Mouse (Mus musculus): ENCODE data around the gene Aldh1a2. TPM values are rescaled to one million over a fixed set of nuclear protein-coding genes. Genes with fewer than 3 reads are reported as not detected.

The Aldh1a2 gene
- total RNA-seq, 2 experiments from 2014 or later: 0.11 TPM; not detected in 1

DNA sequence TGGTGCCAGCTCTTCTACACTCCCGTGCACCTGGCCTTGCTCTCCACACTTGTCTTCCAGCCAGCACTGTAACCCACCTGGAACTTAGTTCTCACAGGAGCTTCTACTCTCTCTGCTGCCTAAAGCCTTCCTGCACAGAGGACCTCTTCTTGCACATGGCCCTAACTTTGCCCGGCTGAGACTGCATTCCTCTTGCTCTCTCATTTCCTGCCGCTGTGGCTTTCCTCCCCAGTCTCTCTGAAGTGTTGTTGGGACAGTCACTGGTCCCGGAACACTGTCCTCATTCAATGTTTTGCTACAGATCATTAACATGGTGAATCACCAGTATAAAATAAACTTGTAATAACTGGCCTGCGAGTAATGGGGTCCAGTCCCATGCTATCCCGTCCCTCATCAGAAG lies 73.1 kb downstream of the Aldh1a2 start:
- ATAC-seq (ENCODE audit: poor library complexity, severe bottlenecking): no peak

DNA sequence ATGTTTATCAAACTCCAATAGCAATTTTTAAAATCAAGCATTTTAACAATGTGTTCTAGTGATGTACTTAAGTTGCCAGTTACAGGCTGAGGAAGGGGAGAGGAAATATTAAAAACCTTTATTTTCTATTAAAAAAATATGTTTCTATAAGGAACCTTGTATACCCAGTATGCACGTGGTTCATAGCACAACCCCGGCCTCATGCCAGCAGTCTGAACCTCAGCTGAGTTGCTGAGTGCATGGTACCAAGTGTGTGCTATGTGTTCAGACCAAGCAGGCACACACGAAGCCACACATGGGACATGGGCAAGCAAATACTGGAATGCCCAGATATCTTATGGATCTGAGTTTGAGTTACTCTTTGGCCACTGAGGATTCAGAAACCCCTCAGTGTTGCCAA lies 74.2 kb downstream of the Aldh1a2 start:
- no peak for ATAC-seq (ENCODE audit: poor library complexity, severe bottlenecking)

DNA sequence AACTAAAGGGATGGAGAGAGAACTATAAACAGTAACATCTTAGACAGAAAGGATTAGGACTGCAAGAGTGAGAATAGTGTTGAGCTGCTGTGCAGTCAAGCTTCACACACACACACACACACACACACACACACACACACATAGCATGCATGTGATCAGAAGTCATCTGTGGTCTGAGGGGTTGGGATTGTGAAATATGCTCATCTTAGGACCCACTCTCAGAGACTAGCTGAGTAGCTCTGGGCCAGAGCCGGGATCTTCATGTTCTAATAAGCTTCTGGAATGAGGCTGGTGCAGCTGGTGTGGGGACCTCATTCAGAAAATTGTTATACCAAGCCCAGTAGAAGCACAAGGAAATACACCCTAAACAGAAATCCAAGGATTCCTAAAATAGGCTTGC lies 75.1 kb downstream of the Aldh1a2 start:
- no peak for ATAC-seq (ENCODE audit: poor library complexity, severe bottlenecking)

DNA sequence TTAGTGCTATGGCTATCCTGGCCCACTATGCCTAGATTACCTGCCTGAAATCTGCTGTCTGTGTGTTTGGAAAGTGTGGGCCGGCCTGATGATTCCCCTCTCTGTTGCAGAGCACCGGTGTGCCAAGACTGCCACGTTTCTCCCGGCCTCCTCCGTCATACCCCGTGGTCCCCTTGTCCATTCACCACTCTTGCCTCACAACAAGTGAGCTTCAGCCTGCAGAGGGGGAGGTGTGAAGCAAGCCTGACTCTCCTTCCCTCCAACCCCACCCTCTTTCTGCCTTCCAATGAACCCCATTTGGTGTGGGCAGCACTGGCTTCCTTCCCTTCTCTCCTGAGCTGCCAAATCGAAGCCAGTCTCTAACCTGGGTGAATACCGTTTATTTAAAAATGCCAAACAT lies 79.9 kb downstream of the Aldh1a2 start:
- no peak for ATAC-seq (ENCODE audit: poor library complexity, severe bottlenecking)

DNA sequence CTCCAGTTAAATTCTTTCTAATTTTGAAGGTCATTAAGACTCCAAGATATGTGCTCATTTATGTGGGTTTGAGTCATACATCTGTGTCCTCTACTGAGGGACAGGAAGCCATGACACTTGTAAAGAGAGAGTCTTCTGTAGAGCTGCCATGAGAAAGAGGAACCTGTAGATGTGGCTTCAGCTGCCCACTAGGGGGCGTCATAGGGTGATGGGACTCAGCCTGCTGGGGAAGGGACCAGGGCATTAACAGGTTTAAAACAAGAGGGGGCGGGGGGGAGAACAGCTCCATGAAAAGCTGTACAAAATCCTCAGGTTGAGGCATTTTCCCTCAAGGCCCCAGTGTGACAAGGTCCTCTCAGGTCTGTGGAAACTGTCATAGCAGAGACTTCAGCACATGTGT lies 88.0 kb downstream of the Aldh1a2 start:
- no peak for ATAC-seq (ENCODE audit: poor library complexity, severe bottlenecking)

DNA sequence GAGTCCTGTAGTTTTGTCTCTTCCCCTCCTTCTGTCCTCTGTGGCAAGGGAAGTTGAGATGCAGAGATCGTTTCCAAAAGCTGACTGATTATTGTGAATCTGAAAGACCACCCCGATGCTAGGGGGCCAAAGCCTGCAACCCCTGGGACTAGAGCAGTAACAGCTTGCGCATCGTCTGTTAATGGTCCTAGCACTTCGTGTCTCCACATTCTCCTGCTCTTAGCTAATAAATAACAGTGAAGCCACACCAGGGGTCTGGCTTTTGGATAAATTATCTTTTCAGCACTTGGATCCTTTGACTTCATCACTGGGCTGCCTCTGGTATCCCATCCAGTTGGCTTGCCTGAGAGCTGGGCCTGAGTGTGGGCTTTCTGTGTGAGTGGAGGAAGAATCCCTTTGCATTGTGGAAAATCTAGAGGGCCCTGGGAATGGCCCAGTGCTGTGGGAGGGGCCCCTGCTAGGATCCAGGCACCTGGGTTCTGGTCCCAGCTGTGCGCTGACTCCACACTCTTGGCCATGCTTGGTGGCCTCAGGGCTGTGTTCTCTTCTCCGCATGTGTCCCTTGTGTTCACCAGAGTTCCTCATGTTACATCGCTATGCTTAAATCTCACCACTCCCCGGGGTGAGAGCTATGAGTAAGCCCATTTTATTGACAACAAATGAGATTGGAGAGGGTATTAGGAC lies 91.7 kb downstream of the Aldh1a2 start:
- ATAC-seq (ENCODE audit: poor library complexity, severe bottlenecking): no peak

DNA sequence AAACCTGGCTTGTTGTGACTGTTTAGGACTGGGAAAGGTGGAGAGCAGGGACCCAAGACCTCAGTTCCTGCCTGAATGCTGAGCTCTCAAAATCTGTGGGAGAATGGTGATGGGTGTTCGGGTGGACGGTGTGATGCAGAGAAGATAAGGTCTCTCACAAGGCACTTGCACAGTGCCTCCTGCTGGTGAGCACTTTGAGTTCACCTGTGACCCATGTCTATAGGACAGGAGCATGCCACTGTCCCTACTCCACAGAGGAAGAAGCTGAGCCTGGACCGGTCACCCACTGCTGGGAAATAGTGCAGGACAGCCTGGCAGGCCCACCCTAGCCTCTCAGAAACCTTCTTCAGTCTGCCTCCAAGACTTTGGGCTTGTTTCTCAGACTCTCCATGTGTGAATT lies 100.4 kb downstream of the Aldh1a2 start:
- ATAC-seq (ENCODE audit: poor library complexity, severe bottlenecking): no peak

DNA sequence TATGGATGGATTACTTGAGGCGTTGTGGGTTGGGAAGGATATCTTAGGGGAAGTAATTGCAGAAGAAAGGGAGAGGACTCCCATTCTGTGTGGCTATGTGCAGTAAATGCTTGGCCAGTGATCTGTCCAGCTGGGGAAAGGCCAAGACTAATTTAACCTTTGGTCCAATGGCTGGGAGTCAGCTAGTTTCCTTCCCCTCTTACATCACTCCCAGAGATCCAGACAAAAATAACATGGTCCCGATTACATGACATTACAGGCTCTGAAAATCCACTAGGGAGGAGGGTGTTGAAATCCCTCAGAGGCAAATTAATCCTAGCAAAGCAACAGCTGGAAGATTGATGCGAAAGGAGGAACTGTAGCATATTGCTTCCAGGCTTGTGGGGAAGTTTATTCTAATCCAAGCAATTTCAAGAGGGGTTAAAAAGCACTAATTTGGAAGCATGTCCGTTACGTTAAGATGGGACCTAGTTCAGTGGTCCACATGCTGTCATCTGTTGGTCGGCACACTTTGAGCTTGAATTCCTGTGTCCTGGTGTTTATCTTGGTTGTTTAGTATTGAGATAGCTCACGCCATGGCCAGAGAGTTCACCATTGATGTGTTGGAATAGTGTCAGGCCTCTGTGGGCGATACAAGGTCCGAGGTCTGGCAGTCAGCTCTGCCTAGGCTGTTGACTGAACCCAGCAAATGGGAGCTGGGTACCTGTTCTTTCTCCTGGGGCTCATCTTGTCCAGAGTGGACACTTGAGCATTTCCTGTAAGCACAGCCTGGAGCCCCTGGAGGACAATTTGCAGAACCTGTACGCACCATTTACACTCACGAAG lies 101.7 kb downstream of the Aldh1a2 start:
- ATAC-seq (ENCODE audit: poor library complexity, severe bottlenecking): no peak

DNA sequence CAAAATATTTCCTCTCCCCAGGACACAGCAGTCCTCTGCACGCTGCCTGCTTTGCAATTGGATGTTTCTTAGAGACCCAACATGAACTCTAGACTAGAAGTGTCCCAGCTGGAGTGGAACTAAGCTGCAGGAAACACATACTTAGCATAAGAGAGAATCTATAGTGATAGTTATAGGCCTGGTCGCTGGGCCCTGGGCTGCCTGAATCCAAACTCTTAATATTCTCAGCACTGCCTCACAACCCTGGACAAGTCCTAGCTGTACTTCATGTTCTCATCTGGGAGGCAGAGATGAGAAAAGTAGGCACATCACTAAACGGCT lies 102.3 kb downstream of the Aldh1a2 start:
- no peak for ATAC-seq (ENCODE audit: poor library complexity, severe bottlenecking)

DNA sequence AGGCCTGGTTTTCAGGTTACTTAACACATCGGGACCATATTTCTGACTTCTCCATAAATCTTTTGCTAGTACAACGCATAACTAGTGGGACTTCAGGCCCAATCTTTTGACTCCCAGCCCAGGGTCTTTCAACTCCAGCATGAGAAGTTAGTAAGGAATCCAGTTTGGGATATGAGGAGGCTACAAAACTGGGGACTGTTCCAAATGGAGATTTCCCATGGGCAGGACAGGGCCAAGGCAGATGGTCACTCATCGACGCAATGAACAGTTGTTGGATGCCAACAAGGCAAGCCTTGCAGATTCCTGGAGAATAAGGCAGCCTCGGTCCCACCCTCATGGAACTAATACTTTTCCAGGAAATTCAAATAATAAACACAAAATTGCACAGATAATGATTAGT lies 104.2 kb downstream of the Aldh1a2 start:
- no peak for ATAC-seq (ENCODE audit: poor library complexity, severe bottlenecking)

DNA sequence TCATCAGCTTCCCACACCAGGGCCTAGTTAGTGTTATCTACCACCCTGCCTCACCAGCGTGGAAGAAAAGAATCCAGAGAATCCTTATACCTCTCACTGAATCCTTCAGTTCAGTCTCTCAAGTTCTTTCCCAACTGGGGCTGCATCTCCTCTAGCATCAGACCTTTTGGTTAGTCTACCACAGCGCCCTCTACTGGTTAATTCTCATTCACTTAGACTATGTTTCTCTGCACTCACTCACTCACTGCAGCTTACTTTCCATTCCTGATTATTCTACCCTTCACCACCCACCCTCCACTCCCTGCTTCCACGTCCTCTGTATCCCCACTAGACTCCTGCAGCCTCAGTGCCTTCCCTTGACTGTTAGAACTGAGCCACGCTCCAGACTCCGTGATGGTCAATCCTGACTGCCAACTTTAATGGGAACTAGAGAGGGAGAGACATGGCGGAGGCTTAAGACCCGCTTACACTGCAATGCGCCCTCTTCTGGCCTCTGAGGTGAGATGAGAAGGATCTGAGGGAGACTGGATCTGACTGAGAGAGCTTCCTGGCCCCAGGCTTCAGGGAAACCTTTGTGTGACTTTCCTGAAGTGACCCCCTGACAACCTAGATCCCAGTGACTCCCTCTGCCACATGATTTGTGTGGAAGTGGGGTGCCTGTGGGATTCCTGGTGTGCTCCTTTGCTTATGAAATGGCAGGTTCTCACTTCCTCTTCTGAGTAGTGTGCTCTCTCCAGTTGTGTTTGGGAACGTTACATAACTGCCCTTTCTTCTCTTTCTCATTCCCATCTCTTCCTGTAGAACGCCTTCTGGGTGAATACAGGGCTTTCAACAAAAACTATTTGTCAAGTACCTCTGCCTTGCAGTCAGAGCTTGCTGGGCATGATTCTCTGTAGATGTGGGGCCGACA lies 104.9 kb downstream of the Aldh1a2 start:
- peak; percentile 68 for ATAC-seq (ENCODE audit: poor library complexity, severe bottlenecking)

DNA sequence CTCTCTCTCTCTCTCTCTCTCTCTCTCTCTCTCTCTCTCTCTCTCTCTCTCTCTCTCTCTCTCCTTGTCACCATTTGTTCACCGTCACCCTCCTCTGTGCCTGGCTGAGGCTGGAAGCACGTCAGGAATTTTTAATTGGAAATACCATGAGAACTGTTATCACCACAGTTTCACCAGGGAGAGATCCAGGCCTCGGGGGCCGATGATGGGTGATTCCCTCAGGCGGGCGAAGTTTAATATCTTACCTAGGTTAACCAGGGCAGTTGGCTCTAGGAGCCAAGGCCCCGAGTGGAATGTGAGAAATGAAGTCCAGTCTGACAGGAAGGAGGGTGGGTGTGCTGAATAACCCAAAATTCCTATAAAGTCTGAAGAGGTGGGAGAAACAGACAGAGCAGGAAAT lies 105.8 kb downstream of the Aldh1a2 start:
- no peak for ATAC-seq (ENCODE audit: poor library complexity, severe bottlenecking)

DNA sequence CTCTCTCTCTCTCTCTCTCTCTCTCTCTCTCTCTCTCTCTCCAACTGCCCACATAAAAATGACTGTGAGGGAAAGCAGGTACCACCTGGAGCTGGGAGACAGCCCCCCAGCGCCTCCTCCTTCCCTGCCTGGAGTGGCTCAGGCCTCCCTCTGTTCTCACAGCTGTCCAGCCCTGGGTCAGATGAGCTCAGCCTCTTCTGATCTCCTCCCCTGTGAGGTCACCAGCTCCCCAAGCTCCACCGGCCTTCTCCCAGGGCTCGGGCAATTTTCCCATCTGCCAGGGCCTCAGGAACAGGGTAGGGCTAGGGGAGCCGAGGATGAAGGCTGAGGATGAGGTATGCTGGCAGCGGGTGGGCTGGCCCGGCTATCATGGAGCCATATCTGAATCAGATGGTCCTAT lies 106.3 kb downstream of the Aldh1a2 start:
- ATAC-seq (ENCODE audit: poor library complexity, severe bottlenecking): no peak

DNA sequence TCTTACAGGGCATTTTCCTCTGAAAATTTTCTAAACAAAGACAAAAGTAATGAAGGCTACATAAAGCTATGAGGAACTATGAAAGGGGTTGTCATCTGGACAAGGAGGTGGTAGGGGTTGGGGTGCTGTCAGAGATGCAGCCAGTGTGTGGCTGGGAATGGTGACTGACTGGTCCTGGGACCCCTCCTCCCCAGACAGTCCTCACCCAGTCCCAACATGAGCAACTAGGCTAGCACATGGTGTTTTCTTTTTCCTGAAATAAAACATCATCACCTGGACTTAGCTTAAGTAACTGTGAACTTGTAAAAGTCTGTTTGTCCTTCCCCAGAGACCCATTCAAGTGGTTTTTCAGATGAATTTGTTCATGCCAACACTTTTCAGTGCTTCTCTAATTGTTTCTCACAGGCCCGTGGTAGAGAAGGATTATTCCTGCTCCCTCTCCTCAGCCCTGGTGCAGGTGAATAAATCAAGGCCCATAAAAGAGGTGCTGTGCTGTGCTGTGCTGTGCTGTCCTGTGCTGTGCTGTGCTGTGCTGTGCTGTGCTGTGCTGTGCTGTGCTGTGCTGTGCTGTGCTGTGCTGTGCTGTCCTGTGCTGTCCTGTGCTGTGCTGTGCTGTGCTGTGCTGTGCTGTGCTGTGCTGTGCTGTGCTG lies 107.8 kb downstream of the Aldh1a2 start:
- ATAC-seq (ENCODE audit: poor library complexity, severe bottlenecking): no peak

DNA sequence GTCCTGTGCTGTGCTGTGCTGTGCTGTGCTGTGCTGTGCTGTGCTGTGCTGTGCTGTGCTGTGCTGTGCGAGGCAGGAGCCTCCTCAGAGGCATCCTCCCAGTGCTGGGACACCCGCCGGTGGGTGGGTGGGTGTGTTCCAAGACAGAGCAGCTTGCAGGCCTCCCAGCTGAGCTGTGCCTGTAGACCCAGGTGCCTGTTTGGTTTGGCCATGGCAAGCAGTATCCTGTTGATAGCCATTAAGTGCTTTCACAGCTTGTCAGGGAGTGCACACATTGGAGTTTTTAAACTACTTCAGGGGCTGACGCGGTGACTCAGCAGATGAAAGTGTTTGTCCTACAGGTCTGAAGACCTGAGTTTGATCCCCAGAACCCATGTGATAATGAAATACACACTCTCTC lies 108.5 kb downstream of the Aldh1a2 start:
- no peak for ATAC-seq (ENCODE audit: poor library complexity, severe bottlenecking)

DNA sequence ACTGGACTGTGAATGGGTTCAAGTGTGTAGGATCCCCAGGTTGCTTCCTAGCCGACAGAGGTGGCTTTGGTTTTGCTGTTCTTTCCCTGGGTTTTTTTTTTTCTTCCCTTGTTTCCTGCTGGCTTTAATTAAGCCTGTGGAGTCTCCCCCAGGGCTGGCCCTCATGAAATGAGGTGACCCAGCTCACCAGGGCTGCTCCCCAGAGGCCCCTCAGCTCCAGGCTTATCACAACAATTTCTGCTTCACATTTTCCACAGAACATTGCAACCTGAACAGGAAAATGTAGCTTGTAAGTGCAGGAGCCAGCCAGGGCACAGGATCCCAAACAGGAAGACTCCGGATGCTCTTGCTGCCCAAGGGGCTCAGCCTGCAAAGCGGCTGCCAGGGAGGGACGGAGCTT lies 110.7 kb downstream of the Aldh1a2 start:
- no peak for ATAC-seq (ENCODE audit: poor library complexity, severe bottlenecking)

DNA sequence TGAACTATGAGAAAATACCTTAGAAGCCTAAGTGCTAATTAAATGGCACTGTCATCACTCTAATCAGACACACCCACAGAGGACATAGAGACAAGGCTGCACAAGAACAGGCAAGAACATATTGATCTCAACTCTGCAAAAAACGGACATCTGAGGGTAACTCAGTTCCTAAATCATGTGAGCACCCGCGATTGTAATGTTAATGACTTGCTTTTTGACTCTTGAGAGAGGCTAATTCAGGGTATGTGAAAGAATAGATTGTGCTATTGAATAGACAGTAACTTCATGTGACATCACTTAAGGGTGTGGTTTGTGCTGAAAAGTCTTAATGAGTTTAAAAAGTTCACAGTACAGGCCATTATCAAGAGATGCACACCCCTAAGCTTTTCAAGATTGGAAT lies 116.1 kb downstream of the Aldh1a2 start:
- ATAC-seq (ENCODE audit: poor library complexity, severe bottlenecking): no peak

DNA sequence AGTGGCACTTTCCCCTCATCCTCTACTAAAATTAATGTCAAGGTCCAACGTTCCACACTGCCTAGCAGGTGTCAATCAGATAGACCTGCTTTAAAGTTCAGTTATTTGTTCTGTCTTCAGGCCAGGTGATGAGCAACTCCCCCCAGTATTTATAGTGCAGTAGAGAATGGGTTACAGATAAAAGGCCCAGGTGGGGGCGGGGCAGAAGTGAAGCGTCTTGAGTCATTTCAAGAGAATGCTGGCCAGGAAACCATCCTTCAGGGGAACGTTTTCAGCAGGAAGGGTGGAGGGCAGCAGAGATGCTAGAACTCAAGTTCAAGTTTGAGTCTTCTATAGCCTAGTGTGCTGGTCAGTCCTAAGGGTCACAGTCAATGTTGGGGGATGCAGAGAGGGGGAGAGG lies 121.1 kb downstream of the Aldh1a2 start:
- no peak for ATAC-seq (ENCODE audit: poor library complexity, severe bottlenecking)

DNA sequence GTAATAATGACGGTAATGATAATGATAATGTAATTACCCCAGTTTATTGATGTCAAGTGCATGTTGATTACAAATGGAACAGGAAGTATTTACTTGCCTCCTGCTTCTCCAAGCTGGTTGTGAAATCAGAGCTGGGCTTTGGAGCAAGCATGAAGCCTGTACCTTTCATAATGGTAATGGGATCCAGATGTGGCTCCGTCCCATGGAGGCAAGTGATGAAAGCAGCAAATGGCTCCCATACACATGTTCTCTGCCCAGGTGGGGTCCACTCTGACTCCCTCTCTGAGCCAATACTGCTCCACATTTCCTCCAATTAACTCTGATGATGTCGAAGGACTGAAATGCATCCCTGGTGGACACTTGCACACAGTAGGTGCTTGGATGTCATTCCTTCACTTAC lies 121.8 kb downstream of the Aldh1a2 start:
- ATAC-seq (ENCODE audit: poor library complexity, severe bottlenecking): no peak

DNA sequence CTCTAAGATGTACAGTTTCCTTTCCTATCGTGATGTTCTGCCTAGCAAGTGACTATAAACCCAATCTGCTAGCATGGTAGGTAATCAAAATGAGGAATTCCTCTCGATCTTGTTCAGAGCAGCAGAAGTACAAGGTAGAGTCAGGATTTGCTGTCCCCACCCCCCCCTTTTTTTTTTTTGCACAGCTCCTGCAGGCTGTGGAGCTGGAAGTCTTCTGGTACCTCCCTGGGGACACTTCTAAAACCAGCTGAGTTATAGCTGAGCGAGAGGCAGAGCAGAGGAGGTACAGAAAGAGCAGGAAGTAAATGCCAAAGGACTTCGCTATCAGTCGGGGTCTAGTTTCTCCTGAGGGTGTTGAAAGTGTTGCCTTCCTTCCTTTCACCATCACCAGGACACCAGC lies 124.5 kb downstream of the Aldh1a2 start:
- no peak for ATAC-seq (ENCODE audit: poor library complexity, severe bottlenecking)
